Mouse (Mus musculus) stomach, postnatal 0 days (tissue): Measurements from ENCODE around the gene Ppm1h. TPM values are rescaled to one million over a fixed set of nuclear protein-coding genes. Genes with fewer than 3 reads are reported as not detected.

ENCODE experiments used
- ATAC-seq: fragments of 200-750 bp; cut with Nextera tagmentation; 2 replicates; pipeline ENCODE4 v1.8.0; 2017; ENCODE audit not compliant: low FRiP score, low TSS enrichment
- DNase-seq: peaks from one replicate; pipeline ENCODE4 v3.0.0-alpha.2; 2016; ENCODE audit warnings: low spot score
- H3K27ac ChIP-seq: fragments of 300-500 bp; sonication (generic); replicated peaks from 2 replicates; pipeline ENCODE4 v1.5.1; 2014; ENCODE audit warnings: mild to moderate bottlenecking, control low read depth
- H3K27me3 ChIP-seq: fragments of 300-500 bp; sonication (generic); 2 replicates; pipeline ENCODE4 v1.6.1; 2014; ENCODE audit warnings: low read length; ENCODE audit not compliant: control insufficient read depth, insufficient read depth
- H3K36me3 ChIP-seq: fragments of 300-500 bp; sonication (generic); 2 replicates; pipeline ENCODE4 v1.6.1; 2014; ENCODE audit warnings: low read length, mixed read lengths; ENCODE audit not compliant: control insufficient read depth, insufficient read depth
- H3K4me1 ChIP-seq: fragments of 300-500 bp; sonication (generic); replicated peaks from 2 replicates; pipeline ENCODE4 v1.6.1; 2014; ENCODE audit warnings: antibody characterized with exemption; ENCODE audit not compliant: control insufficient read depth, insufficient read depth
- H3K4me2 ChIP-seq: fragments of 300-500 bp; sonication (generic); replicated peaks from 2 replicates; pipeline ENCODE4 v1.6.1; 2014; ENCODE audit warnings: low read depth, mild to moderate bottlenecking, control low read depth, moderate library complexity
- H3K4me3 ChIP-seq: fragments of 300-500 bp; sonication (generic); 2 replicates; pipeline ENCODE4 v1.5.1; 2014; ENCODE audit warnings: low read depth, low read length, control low read depth
- H3K9ac ChIP-seq: fragments of 300-500 bp; sonication (generic); 2 replicates; pipeline ENCODE4 v1.6.1; 2014; ENCODE audit warnings: mild to moderate bottlenecking, low read length, control low read depth, mixed read lengths
- H3K9me3 ChIP-seq: fragments of 300-500 bp; sonication (generic); 2 replicates; pipeline ENCODE4 v1.6.1; 2016; ENCODE audit warnings: low read length; ENCODE audit not compliant: control insufficient read depth
- CTCF ChIP-seq: IDR thresholded peaks from 2 replicates; pipeline ENCODE4 v1.5.1; 2016; ENCODE audit warnings: antibody characterized with exemption, low read depth, mild to moderate bottlenecking, moderate library complexity
- EP300 ChIP-seq: optimal IDR thresholded peaks from 2 replicates; pipeline ENCODE3; 2016; ENCODE audit warnings: antibody characterized with exemption
- WGBS: fragments of 180-500 bp; shearing (Covaris S2); extraction: QIAGEN DNeasy Blood & Tissue Kit; methylation state at CpG from one replicate; pipeline ENCODE4 v1.1.7; 2014; 5-methylcytosine and 5-hydroxymethylcytosine counted together
- polyA plus RNA-seq: library from polyadenylated mRNA; unstranded; fragments of >200 nt; fragmentation: Nextera tagmentation; extraction: Ambion mirVana; gene quantifications from 2 replicates; pipeline ENCODE4 v1.2.1, GENCODE M21; 2015

Gene Ppm1h
- polyA plus RNA-seq, 1 experiment from 2014 or later = 7.6 TPM

GRCm38 (mm10) chr10:122770987-122771386, 92.4 kb downstream of the Ppm1h start:
- H3K36me3 ChIP-seq = no peaks in the 10 kb centered on the region
- WGBS = 59% methylated on average over 5 of the region's 5 CpGs
- no peak for TF ChIP-seq EP300
- TF ChIP-seq CTCF = no peak
- no peak overlapping the region for H3K4me2 ChIP-seq
- no peaks in the 10 kb centered on the region for H3K27me3 ChIP-seq
- DNase-seq (no peak), ATAC-seq (no peak)
- 0 out of 2 replicates have a peak, but pooled peaks cover 2% of the 10 kb centered on the region for H3K4me1 ChIP-seq
- no peaks in the 10 kb centered on the region for H3K9me3 ChIP-seq
- no peak overlapping the region for H3K4me3 ChIP-seq
- H3K27ac ChIP-seq = no peak overlapping the region
- no peak overlapping the region for H3K9ac ChIP-seq

GRCm38 (mm10) chr10:122774169-122774568, 95.6 kb downstream of the Ppm1h start:
- Histone ChIP-seq H3K4me1 (0 out of 2 replicates have a peak, but pooled peaks cover 2% of the 10 kb centered on the region), H3K4me3 (no peak overlapping the region), H3K4me2 (no peak overlapping the region), H3K27ac (no peak overlapping the region), H3K27me3 (no peaks in the 10 kb centered on the region), H3K36me3 (no peaks in the 10 kb centered on the region), H3K9ac (no peak overlapping the region), H3K9me3 (no peaks in the 10 kb centered on the region)
- DNase-seq = no peak
- ATAC-seq = no peak
- 84% methylated on average over 7 of the region's 7 CpGs for WGBS
- TF ChIP-seq CTCF (no peak), EP300 (no peak)

- WGBS = 59% methylated on average over 3 of the region's 3 CpGs
- Histone ChIP-seq H3K27ac (no peak overlapping the region), H3K27me3 (no peaks in the 10 kb centered on the region), H3K4me1 (no peaks in the 10 kb centered on the region), H3K9me3 (no peaks in the 10 kb centered on the region), H3K4me3 (no peak overlapping the region), H3K9ac (no peak overlapping the region), H3K4me2 (no peak overlapping the region), H3K36me3 (no peaks in the 10 kb centered on the region)
- TF ChIP-seq EP300 = no peak
- no peak for TF ChIP-seq CTCF
- ATAC-seq = no peak
- no peak for DNase-seq
These were observed 98.9 kb downstream of the Ppm1h start for GRCm38 (mm10) chr10:122777436-122777835.

GRCm38 (mm10) chr10:122777939-122778655, 99.5 kb downstream of the Ppm1h start:
- TF ChIP-seq CTCF (no peak), EP300 (no peak)
- H3K9ac ChIP-seq = no peak overlapping the region
- no peaks in the 10 kb centered on the region for H3K36me3 ChIP-seq
- DNase-seq = no peak
- H3K4me2 ChIP-seq = no peak overlapping the region
- H3K4me3 ChIP-seq = no peak overlapping the region
- ATAC-seq = peak; percentile 69
- 82% methylated on average over 3 of the region's 3 CpGs for WGBS
- H3K27me3 ChIP-seq = no peaks in the 10 kb centered on the region
- H3K4me1 ChIP-seq = no peaks in the 10 kb centered on the region
- H3K27ac ChIP-seq = no peak overlapping the region
- H3K9me3 ChIP-seq = no peaks in the 10 kb centered on the region

GRCm38 (mm10) chr10:122779351-122779750, 100.8 kb downstream of the Ppm1h start:
- H3K4me2 ChIP-seq = no peak overlapping the region
- no peak overlapping the region for H3K9ac ChIP-seq
- no peaks in the 10 kb centered on the region for H3K36me3 ChIP-seq
- H3K4me3 ChIP-seq = no peak overlapping the region
- H3K27ac ChIP-seq = no peak overlapping the region
- H3K4me1 ChIP-seq = no peaks in the 10 kb centered on the region
- H3K27me3 ChIP-seq = no peaks in the 10 kb centered on the region
- DNase-seq (no peak), ATAC-seq (no peak)
- 45% methylated on average over 12 of the region's 12 CpGs for WGBS
- no peaks in the 10 kb centered on the region for H3K9me3 ChIP-seq
- TF ChIP-seq EP300 (no peak), CTCF (no peak)

GRCm38 (mm10) chr10:122782755-122783154, 104.2 kb downstream of the Ppm1h start:
- no peak for DNase-seq
- H3K9ac ChIP-seq = no peak overlapping the region
- H3K4me3 ChIP-seq = no peak overlapping the region
- WGBS = 22% methylated on average over 4 of the region's 4 CpGs
- H3K27ac ChIP-seq = no peak overlapping the region
- ATAC-seq = peak; percentile 86
- no peaks in the 10 kb centered on the region for H3K36me3 ChIP-seq
- H3K4me1 ChIP-seq = no peaks in the 10 kb centered on the region
- no peaks in the 10 kb centered on the region for H3K27me3 ChIP-seq
- no peak overlapping the region for H3K4me2 ChIP-seq
- TF ChIP-seq EP300 (no peak), CTCF (no peak)
- H3K9me3 ChIP-seq = no peaks in the 10 kb centered on the region
